Mouse (Mus musculus) induced T-regulatory cell, adult 2 months (primary cell): ENCODE measurements around the gene Olfr702.

ENCODE experiments used
- DNase-seq: peaks from one replicate; pipeline ENCODE4 v3.0.0-alpha.2; 2012; ENCODE audit warnings: low read depth

The Olfr702 gene

GRCm38 (mm10) chr7:106833793-106834192, at the start of gene Olfr702:
TSS of gene Olfr702 (minus strand) at chr7:106833893.
- DNase-seq, result no peak

- no peak for DNase-seq
Measured at GRCm38 (mm10) chr7:106876791-106877190, 43.1 kb upstream of the Olfr702 start, which contains the start of gene Olfr705. TSS of gene Olfr705 (minus strand) at chr7:106876891.

DNA sequence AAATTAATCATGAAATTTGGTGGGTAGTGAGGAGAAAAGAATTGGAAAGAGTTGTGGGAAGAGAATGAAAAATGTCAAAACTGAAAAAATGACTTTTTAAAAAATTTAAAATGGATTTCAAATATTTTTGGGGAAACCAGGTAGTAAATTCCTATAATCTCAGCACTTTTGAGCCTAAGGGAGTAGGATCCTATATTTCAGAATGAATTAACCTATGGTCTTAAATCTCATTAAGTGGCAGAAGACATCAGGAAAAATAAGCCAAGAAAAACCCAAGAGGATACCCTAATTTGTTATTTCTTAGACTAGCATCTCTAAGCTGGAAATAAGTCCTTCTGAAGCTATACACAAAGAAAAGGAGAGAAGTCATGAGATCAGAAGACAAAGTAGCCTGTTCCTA, 29.2 kb upstream of the Olfr702 start, which contains the start of gene Olfr704:
Gene Olfr704, plus strand, starts transcription at position 301 of the 400 bp plus-strand sequence.
- no peak for DNase-seq

DNA sequence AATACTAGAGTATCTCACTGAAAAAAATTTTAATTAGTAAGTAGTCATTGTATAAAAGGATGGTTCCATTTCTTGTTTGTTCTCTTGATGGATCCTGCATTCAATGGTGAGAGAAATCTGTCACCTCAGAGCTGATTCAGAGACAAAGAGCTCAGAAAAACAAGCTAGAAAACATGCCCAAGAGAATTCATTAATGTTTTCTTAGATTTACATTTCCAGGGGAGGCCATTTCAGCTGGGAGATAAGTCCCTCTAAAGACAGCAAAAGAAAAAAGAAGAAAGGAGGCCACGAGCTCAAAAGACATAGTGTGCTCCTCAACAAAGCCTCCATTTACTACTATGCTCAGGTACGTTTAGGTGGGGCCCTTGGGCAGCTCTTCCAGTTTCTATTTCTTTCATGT, 9.4 kb upstream of the Olfr702 start, which contains the start of gene Olfr703:
Gene Olfr703, plus strand, starts transcription at position 301 of the 400 bp plus-strand sequence.
- no peak for DNase-seq

- DNase-seq, result no peak
Measured at GRCm38 (mm10) chr7:106818414-106818813, 15.3 kb downstream of the Olfr702 start.

- peak; percentile 63 for DNase-seq
Measured at GRCm38 (mm10) chr7:106815775-106816174, 17.9 kb downstream of the Olfr702 start.

GRCm38 (mm10) chr7:106813829-106814228, 19.9 kb downstream of the Olfr702 start, which contains the start of gene Olfr701:
TSS of gene Olfr701 (plus strand) at chr7:106814129.
- no peak for DNase-seq

DNA sequence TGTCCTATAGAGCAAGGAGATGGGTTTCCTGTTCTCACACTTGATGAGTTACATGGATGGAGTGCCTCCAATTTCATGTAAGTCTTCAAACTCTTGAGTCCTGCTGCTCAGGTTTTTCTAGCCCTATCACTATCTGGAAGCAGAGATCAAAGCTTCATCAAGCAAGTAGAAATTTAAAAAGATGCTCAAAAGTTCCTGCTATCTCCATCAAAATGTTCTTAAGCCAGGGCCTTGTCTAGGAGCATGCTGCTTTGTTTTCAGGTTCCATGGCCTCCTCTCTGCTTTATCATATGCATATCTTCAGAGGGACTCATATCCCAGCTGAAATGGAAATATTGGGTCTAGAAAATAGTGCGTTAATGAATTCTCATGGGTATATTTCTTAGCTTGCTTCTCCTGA, 25.0 kb downstream of the Olfr702 start, which contains the start of gene Olfr700:
Gene Olfr700, minus strand, starts transcription at position 101 of the 400 bp plus-strand sequence.
- DNase-seq, result no peak

DNA sequence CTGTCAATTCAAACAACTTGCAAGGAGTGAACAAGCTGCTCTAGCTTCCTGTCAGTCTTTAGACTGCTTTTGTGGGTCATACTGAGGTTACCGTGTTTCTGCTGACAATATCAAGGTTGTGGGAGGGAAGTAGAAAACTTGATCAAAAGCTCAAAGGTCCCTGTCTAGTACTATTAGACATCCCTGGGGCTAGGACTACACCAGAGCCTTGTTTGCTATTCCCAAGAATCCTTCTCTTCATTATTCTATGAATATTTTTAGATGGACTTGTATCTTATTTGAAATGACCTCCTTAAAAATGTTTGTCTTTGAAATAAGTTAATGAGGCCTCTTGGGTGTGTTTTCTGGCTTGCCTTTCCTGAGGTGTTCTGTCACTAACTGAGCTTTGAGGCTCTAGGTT, 40.6 kb downstream of the Olfr702 start, which contains the start of gene Olfr699:
Gene Olfr699, minus strand, starts transcription at position 101 of the 400 bp plus-strand sequence.
- no peak for DNase-seq

GRCm38 (mm10) chr7:106788330-106788729, 45.4 kb downstream of the Olfr702 start:
- peak; percentile 28 for DNase-seq
